ENCODE assay signal across 22 mouse cellular contexts in genomic region chr8:60028676-60029075, GRCm38 (mm10).
DNase-seq lines count a peak whose midpoint lies in the region; ATAC-seq and TF ChIP-seq lines count a peak whose summit lies in the region.
"Had no signal": no experiment of that assay in that cellular context is flagged by ENCODE, and none has a peak within 500 bp of the region (broad histone marks: within the 10 kb centered on the region; RNA-seq: fewer than 3 reads in every experiment).

No protein-coding gene starts in this region.

- no peaks in the 10 kb centered on the region for H3K4me1 ChIP-seq in hindbrain, embryonic 15.5 days (replicated peaks)
- H3K4me1 ChIP-seq in hindbrain, embryonic 14.5 days (replicated peaks; ENCODE audit: control insufficient read depth, insufficient read depth, low read length) = no peaks in the 10 kb centered on the region
- no peaks in the 10 kb centered on the region for H3K4me1 ChIP-seq in limb, embryonic 14.5 days (ENCODE audit: control insufficient read depth, insufficient read depth, low read length)
- H3K4me1 ChIP-seq in limb, embryonic 10.5 days = no peaks in the 10 kb centered on the region
- no peaks in the 10 kb centered on the region for H3K4me1 ChIP-seq in forebrain, postnatal 0 days (ENCODE audit: insufficient read depth)
- H3K4me1 ChIP-seq: heart, embryonic 10.5 days; limb, embryonic 15.5 days; megakaryocyte, embryonic 14.5 days had no signal

- ATAC-seq in hindbrain, embryonic 15.5 days (ENCODE audit: low FRiP score, low read depth) = peak; percentile 51; the same call in 1 of the 2 replicates
- ATAC-seq in hindbrain, embryonic 14.5 days (ENCODE audit: low FRiP score) = no peak
- peak; percentile 63 for ATAC-seq in limb, embryonic 14.5 days (ENCODE audit: low FRiP score, low read depth)
- ATAC-seq in forebrain, postnatal 0 days = peak; percentile 97
- ATAC-seq in cerebellum, adult (ENCODE audit: insufficient number of reproducible peaks, low FRiP score, low TSS enrichment) = no peak
- ATAC-seq: inflammation-experienced regulatory T-cells, adult 6 months had no signal

- no peak overlapping the region for H3K4me3 ChIP-seq in hindbrain, embryonic 15.5 days
- no peak overlapping the region for H3K4me3 ChIP-seq in hindbrain, embryonic 14.5 days (replicated peaks; ENCODE audit: low read length)
- no peak overlapping the region for H3K4me3 ChIP-seq in limb, embryonic 14.5 days (replicated peaks; ENCODE audit: low read length)
- no peak overlapping the region for H3K4me3 ChIP-seq in limb, embryonic 10.5 days
- no peak overlapping the region for H3K4me3 ChIP-seq in forebrain, postnatal 0 days (ENCODE audit: low read depth, low read length)
- H3K4me3 ChIP-seq: heart, embryonic 10.5 days; limb, embryonic 15.5 days; megakaryocyte, embryonic 14.5 days had no signal

- TF ChIP-seq CTCF in forebrain, postnatal 0 days (IDR thresholded peaks at IDR 0.05; ENCODE audit: low read depth) = no peak

- WGBS in hindbrain, embryonic 15.5 days = 43% methylated on average over 2 of the region's 2 CpGs
- 52% methylated on average over 2 of the region's 2 CpGs for WGBS in hindbrain, embryonic 14.5 days
- WGBS in limb, embryonic 14.5 days = 40% methylated on average over 2 of the region's 2 CpGs
- WGBS in limb, embryonic 10.5 days = 89% methylated on average over 2 of the region's 2 CpGs
- WGBS in forebrain, postnatal 0 days = 42% methylated on average over 2 of the region's 2 CpGs

- DNase-seq in hindbrain, embryonic 14.5 days (ENCODE audit: low spot score) = no peak
- DNase-seq in limb, embryonic 14.5 days (ENCODE audit: low spot score) = peak; percentile 45
- DNase-seq in limb, embryonic 10.5 days (ENCODE audit: low spot score) = no peak
- DNase-seq in brain, embryonic 18.5 days (ENCODE audit: low read depth, low spot score) = peak; percentile 36
- DNase-seq in forebrain, postnatal 0 days = peak; percentile 54
- DNase-seq: adrenal gland, postnatal 10 days; cerebellum, adult 11 months; cerebellum, adult 9-11 months; heart, postnatal 4 days; kidney, adult 18-20 months; layer of hippocampus, postnatal 36 days; lung, embryonic 14.5 days; right cerebral cortex, postnatal 14 days had no signal

- no peak overlapping the region for H3K4me2 ChIP-seq in hindbrain, embryonic 15.5 days
- H3K4me2 ChIP-seq in hindbrain, embryonic 14.5 days (replicated peaks) = no peak overlapping the region
- H3K4me2 ChIP-seq in limb, embryonic 14.5 days (replicated peaks; ENCODE audit: low read depth, low read length, severe bottlenecking) = no peak overlapping the region
- H3K4me2 ChIP-seq in forebrain, postnatal 0 days (ENCODE audit: low read depth) = no peak overlapping the region
- H3K4me2 ChIP-seq: limb, embryonic 15.5 days; lung, embryonic 14.5 days had no signal

- no peaks in the 10 kb centered on the region for H3K36me3 ChIP-seq in hindbrain, embryonic 15.5 days
- no peaks in the 10 kb centered on the region for H3K36me3 ChIP-seq in hindbrain, embryonic 14.5 days (replicated peaks; ENCODE audit: control insufficient read depth, insufficient read depth)
- H3K36me3 ChIP-seq in limb, embryonic 14.5 days (ENCODE audit: control insufficient read depth, insufficient read depth, low read length) = no peaks in the 10 kb centered on the region
- H3K36me3 ChIP-seq in limb, embryonic 10.5 days = no peaks in the 10 kb centered on the region
- H3K36me3 ChIP-seq in forebrain, postnatal 0 days (ENCODE audit: insufficient read depth) = no peaks in the 10 kb centered on the region
- H3K36me3 ChIP-seq: heart, embryonic 10.5 days; limb, embryonic 15.5 days had no signal

- H3K9ac ChIP-seq in hindbrain, embryonic 15.5 days = no peak overlapping the region
- no peak overlapping the region for H3K9ac ChIP-seq in hindbrain, embryonic 14.5 days
- no peak overlapping the region for H3K9ac ChIP-seq in limb, embryonic 14.5 days (ENCODE audit: low read depth, low read length, severe bottlenecking)
- no peak overlapping the region for H3K9ac ChIP-seq in forebrain, postnatal 0 days
- H3K9ac ChIP-seq: limb, embryonic 15.5 days; liver, embryonic 14.5 days; lung, embryonic 14.5 days had no signal

- H3K27me3 ChIP-seq in hindbrain, embryonic 15.5 days = no peaks in the 10 kb centered on the region
- no peaks in the 10 kb centered on the region for H3K27me3 ChIP-seq in hindbrain, embryonic 14.5 days (ENCODE audit: control insufficient read depth, insufficient read depth, low read length)
- no peaks in the 10 kb centered on the region for H3K27me3 ChIP-seq in limb, embryonic 14.5 days (ENCODE audit: control insufficient read depth, insufficient read depth, low read length)
- H3K27me3 ChIP-seq in limb, embryonic 10.5 days (ENCODE audit: low read depth, poor library complexity, severe bottlenecking) = no peaks in the 10 kb centered on the region
- no peaks in the 10 kb centered on the region for H3K27me3 ChIP-seq in forebrain, postnatal 0 days (ENCODE audit: insufficient read depth, low read length)
- H3K27me3 ChIP-seq: limb, embryonic 15.5 days; megakaryocyte, embryonic 14.5 days had no signal

- no peak for TF ChIP-seq POLR2A in limb, embryonic 14.5 days (IDR thresholded peaks at IDR 0.05; ENCODE audit: borderline replicate concordance, extremely low read depth, insufficient read depth, insufficient read length)

- no peak overlapping the region for H3K27ac ChIP-seq in hindbrain, embryonic 15.5 days (replicated peaks)
- H3K27ac ChIP-seq in hindbrain, embryonic 14.5 days = no peak overlapping the region
- no peak overlapping the region for H3K27ac ChIP-seq in limb, embryonic 14.5 days (replicated peaks; ENCODE audit: low read depth, low read length)
- no peak overlapping the region for H3K27ac ChIP-seq in limb, embryonic 10.5 days
- H3K27ac ChIP-seq in forebrain, postnatal 0 days (ENCODE audit: low read depth, low read length) = no peak overlapping the region
- H3K27ac ChIP-seq: heart, embryonic 10.5 days; kidney, postnatal 0 days; limb, embryonic 15.5 days; liver, embryonic 14.5 days; stomach, postnatal 0 days had no signal

- no peaks in the 10 kb centered on the region for H3K9me3 ChIP-seq in hindbrain, embryonic 15.5 days
- no peaks in the 10 kb centered on the region for H3K9me3 ChIP-seq in hindbrain, embryonic 14.5 days (ENCODE audit: control insufficient read depth, low read length)
- H3K9me3 ChIP-seq in limb, embryonic 14.5 days (ENCODE audit: control insufficient read depth, low read length) = no peaks in the 10 kb centered on the region
- no peaks in the 10 kb centered on the region for H3K9me3 ChIP-seq in limb, embryonic 10.5 days (replicated peaks)
- no peaks in the 10 kb centered on the region for H3K9me3 ChIP-seq in forebrain, postnatal 0 days (ENCODE audit: low read length)
- H3K9me3 ChIP-seq: heart, embryonic 10.5 days; limb, embryonic 15.5 days; megakaryocyte, embryonic 14.5 days had no signal

Comparison
In these comparisons a context has a peak if more than half of its experiments do, and no peak if none do; other contexts are left out.
1. ATAC-seq: peak in hindbrain, embryonic 15.5 days (single experiment), limb, embryonic 14.5 days (single experiment) and forebrain, postnatal 0 days (single experiment); none in hindbrain, embryonic 14.5 days (single experiment) and cerebellum, adult (single experiment).
2. DNase-seq: peak in limb, embryonic 14.5 days (single experiment), brain, embryonic 18.5 days (single experiment) and forebrain, postnatal 0 days (single experiment); none in hindbrain, embryonic 14.5 days (single experiment) and limb, embryonic 10.5 days (single experiment).